Mouse (Mus musculus): ENCODE measurements around the gene Kras. TPM values are rescaled to one million over a fixed set of nuclear protein-coding genes. Genes with fewer than 3 reads are reported as not detected.

The Kras gene
- total RNA-seq, 2 experiments from 2014 or later: 37.6 to 37.9 TPM

DNA sequence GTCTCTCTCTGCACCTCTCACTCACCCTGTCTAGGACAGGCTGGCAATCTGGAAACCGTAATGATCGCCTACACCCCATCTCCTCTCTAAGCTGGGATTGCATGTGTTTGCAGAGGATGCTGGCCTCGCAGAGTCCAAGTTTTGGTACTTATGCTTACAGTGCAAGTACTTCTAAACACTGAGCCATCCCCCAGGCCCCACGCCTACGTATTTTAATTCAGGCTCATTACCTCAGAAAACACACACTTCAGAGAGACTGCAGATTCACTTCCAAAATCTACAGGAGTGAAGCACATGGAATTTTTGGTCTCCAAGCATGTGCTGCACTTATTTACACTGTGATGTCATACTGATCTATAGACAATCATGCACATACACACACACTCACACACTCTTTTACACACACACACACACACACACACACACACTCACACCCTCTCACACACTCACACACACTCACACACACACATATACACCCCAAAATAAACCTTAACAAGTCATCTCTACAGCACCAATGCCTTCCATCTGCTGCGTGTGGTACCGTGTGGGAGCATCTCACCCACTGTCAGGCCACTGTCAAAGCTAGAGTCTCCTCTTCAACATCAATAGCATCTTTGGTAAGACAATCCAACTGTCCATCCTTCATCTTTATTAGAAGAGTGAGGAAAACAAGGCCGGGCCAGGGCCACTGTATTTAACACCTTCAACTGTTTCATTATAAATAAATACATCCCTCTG, 51.9 kb downstream of the Kras start:
- no peak for DNase-seq
- intact Hi-C loops (cut with DNase I): no loop called here

DNA sequence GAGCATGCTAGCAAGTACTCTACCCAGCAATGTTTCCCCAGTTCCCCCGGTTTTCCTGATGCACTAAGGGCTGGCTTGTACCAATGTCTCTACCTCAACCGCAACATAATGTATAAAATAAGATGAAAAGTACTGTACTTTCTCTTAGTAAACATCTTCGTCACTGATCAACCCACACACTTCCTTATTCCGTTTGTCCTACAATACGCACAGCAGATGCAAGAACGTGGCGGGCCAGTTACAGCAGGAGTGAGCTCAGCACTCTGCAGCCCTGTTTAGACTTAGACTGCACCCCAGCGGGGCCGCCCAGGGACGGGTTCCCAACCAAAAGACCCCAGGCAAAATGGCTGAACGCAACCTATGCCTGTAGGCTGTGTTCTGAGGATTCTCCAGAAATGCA, 56.6 kb downstream of the Kras start:
- intact Hi-C loops (cut with DNase I): no loop called here

DNA sequence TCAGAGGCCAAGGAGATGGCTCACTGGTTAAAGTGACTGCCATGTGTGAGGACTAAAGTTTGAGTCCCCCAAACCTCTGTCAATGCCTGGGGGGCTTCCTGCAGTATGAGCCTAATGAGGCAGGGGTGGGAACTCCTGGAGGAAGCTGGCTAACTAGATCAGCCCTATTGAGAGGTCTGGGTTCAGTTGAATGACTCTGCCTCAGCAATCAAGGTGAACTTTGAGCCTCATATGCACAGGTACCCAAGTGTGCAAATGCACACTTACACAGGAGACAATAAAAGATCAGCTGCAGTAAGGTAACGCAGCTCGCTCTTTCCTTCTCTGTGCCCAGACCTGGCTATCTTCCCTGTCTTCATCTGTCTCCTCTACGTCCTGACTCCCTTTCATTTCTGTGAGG, 57.0 kb downstream of the Kras start:
- DNase-seq: no peak
- intact Hi-C loops (cut with DNase I): no loop called here

More for the DNA sequence above, 56.6 kb downstream of the Kras start:
- no peak for DNase-seq

DNA sequence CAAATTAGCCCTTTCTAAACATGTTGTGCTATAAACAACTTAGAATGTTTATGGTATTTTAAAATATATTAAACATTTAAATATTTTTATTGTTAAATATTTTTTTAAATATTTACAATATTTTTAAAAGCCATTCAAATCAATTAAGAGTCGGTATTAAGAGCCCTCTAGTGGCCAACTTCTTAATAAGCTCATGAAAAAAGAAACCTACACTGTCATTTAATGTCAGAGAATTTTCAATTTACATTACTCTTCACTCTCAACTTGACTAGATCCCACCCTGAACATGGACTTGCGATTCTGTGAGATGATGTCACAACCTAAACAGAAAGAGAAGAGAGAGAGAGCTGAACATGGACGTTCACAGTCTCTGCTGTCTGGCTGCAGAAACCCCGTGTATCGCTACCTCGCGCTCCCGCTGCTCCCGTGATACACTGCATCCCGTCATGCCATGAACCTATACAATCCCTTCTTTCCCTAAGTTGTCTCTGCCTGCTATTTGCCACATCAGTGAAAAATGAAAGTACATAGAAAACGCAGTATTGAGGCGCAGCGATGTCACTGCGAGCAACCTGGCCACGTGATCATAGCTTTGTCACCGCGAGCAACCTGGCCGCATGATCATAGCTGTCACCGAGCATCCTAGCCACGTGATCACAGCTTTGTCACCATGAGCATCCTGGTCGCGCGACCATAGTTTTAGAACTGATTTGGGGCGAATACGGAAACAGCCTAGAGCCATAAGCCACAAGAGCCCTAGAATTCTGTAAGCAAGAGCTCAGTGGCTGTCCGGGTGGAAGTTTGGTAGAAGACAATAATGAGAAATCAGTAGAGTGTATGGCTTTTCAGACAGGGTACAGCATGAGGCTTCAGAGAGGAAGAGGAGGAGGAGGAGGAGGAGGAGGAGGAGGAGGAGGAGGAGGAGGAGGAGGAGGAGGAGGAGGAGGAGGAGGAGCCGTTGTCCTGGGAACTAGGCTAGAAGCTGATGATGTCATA, 62.6 kb downstream of the Kras start:
- intact Hi-C loops (cut with DNase I): loop anchor here (1.0 kb wide), 1 partner anchor 98 kb away; no protein-coding TSS in a partner anchor
- no peak for DNase-seq

DNA sequence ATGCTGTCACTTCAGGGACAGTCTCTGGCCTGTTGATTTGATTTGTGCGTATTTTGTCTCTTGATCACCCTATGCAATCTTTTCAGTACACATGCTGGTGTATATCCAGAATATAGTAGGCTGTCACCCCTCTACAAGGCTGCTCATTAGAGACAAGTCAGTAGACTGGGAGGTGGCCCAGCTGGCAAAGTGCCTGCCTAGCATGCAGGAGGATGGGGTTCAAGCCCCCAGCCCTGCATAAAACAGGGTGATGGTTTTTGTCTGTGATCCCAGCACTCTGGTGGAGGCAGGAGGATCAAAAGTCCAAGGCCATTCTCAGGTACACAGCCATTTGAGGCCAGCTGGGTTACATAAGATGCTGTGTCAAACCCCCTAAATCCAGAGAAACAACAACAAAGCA, 63.9 kb downstream of the Kras start:
- intact Hi-C loops (cut with DNase I): no loop called here
- no peak for DNase-seq

DNA sequence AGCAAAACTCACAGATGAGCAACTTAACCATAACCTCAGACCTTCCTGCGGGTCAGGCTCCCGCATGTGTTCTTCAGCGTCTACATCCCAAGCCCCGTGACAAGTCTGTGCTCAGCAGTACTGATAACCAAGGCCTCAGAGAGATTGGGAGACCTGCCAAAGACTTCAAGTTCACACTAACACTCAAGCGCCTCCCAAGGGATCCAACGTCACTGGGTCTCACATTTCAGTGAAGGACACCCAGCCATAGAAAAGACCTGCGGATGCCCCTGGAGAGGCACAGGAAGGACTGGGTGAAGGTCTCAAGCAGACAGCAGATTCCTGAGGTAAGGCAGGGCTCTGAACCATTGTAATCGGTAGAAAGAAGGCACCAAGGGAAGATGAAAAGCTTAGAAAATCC, 68.0 kb downstream of the Kras start:
- DNase-seq: peak; percentile 49 to 70
- intact Hi-C loops (cut with DNase I): no loop called here

DNA sequence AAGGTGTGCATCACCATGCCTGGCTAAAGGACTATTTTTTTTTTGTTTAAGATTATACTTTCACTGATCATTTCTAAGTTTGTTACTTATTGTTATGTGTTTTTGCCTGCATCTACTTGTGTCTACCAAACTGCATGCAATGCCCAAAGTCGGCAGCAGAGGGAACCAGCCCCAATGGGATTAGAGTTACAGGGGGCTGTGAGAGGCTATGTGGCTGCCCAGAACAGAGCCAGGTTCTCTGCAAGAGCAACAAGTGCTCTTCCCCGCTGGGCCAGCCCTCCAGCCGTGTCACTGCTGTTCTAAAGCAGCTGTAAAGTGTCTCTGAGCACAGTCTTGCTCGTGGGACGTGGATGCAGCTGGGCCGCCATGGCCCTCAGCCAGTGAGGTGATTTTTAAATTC, 70.4 kb downstream of the Kras start:
- intact Hi-C loops (cut with DNase I): loop anchor here (2.0 kb wide), 1 partner anchor 161 kb away; no protein-coding TSS in a partner anchor
- peak; percentile 57 to 77 for DNase-seq

DNA sequence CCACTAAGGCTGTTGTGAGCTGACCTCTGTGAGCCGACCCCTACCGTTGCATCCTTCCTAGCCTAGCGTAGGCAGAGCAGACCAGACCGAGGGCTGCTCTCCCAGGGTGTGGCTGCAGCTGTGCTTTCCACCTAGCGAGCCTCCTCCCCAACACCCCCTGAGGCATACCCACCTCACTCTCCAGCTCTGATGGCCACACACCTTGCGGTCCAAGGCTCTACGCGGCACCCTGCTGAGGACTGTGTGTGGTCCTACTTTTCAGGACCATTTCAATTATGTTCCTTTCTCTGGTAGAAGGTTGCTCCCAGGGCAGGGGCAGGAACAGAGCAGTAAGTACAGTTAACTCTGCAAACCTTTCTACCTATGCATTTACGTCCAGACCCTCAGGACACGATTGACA, 73.6 kb downstream of the Kras start:
- no peak for DNase-seq
- intact Hi-C loops (cut with DNase I): no loop called here

DNA sequence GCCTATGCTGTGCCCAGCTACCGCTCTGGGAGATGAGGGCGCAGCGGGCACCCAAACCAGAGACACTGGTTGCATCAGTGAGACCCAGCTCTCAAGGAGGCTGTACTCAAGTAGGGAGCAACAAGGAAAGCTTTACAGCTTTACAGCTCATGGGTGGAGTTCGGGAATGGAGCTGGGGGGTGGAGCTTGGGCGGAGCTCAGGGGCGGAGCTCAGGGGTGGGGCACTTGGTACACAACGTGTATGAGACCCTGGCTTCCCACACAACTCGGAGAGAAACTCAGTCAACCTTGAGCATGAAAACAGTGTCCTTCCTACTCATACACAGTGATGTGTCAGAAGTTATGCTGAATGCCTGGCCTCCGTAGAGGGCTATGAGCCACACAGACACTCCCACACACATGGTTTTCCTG, 74.5 kb downstream of the Kras start:
- no peak for DNase-seq
- intact Hi-C loops (cut with DNase I): no loop called here

DNA sequence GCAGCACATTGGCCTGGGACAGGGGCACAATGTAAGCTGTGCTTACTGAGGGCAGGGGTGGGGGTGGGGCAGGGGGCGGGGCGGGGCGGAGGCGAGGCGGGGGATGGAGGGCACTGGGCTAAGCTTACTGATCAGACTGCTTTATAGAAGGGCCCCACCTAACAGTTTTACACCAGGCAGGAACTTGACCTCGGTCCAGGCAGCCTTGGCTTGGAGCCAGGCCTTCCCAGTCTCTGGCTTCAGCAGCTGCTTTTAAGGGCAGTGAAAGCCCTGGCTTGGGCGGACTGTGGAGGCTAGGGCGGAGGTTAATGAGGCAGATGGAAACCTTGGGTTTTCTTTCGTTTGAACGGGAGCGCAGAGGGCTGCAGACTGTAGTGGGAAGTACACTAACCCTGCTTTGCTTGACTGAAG, 76.3 kb downstream of the Kras start:
- peak; percentile 89 to 91 for DNase-seq
- intact Hi-C loops (cut with DNase I): loop anchor here (5.0 kb wide), 1 partner anchor 46 kb away; no protein-coding TSS in a partner anchor

DNA sequence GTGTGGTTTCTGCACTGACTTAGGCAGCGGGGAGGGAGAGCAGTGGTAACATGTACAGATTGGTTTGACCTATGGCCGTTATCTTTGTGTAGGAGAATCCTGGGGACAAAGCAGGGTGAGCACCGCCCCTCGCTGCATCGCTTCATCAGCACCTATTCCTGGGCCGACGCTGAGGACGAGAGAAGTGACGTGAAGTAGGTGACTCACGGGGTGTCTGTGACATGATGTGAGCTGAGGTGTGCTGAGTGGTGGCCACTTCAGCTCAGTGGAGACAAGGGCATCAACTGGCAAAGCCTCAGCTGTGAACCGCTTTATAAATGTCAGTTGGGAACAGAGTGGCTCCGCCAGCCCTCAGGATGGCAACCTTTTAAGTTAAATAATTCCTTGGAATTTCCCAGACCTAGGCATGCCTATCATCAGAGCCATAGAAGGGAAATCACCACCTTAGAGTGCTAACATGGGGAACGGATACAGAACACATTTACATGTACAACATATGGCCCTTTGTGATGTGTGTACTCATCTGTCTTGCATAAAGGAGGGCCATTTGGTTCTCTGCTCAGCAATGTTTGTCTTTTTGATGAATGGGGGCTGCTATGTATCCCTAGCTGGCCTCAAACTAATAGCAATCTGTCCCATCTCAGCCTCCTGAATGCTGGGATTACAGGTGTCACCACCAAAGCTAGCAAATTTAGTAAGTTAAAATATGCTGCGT, 78.0 kb downstream of the Kras start:
- intact Hi-C loops (cut with DNase I): loop anchor here (5.0 kb wide), 1 partner anchor 45 kb away; no protein-coding TSS in a partner anchor
- DNase-seq: no peak

Other genes starting within 250 kb of the Kras start
- 1 to 10 TPM; 2.2 to 2.5 TPM for gene Bcat1, start 174.1 kb downstream of the Kras start, total RNA-seq (2021)
- gene Lrmp, start 134.6 kb downstream of the Kras start, total RNA-seq (2021): 1 to 10 TPM; 2.2 to 7.0 TPM
- under 1 TPM; 0.76 to 0.86 TPM for gene Casc1, start 39.2 kb downstream of the Kras start, total RNA-seq (2021)
- 100 to 1,000 TPM; 109 to 115 TPM for gene Etfrf1, start 39.1 kb downstream of the Kras start, total RNA-seq (2021)